Mouse (Mus musculus): ENCODE data around the gene Ppp2r5a.
"Not testable (repeated sequence)": the region's sequence is repeated elsewhere in the genome, so short reads cannot be mapped to it uniquely, and the experiment has no call there.

The Ppp2r5a gene

GRCm38 (mm10) chr1:191403074-191403473 is at the start of gene Ppp2r5a:
Gene Ppp2r5a (minus strand): TSS chr1:191403272.
- DNase-seq (ENCODE audit: low read depth, low spot score): no peak

- no peak for DNase-seq (ENCODE audit: low read depth, low spot score)
These were observed 47.5 kb upstream of the Ppp2r5a start for GRCm38 (mm10) chr1:191450614-191451013.

- no peak for DNase-seq (ENCODE audit: low read depth, low spot score)
These were observed 46.5 kb upstream of the Ppp2r5a start for GRCm38 (mm10) chr1:191449537-191449936.

GRCm38 (mm10) chr1:191447391-191448016 is 44.4 kb upstream of the Ppp2r5a start:
- no peak for DNase-seq (ENCODE audit: low read depth, low spot score)

DNA sequence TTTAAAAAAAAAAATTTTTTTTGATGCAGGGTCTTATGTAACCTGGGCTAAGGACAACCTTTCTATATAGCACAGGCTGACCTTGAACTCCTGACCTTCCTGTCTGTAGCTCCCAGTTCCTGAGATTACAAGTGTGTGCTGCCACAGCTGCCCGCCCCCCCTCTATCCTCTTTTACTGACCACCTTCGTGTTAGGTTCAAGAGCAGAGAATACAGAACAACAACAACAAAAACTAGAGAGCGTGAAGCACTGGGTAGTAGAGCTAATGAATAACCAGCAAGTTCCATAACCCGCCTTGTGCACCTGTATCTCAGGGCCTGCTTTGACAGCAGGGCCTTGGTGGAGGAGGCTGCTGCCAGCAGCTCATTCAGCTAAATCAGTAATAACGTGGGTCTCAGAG is 43.2 kb upstream of the Ppp2r5a start:
- DNase-seq (ENCODE audit: low read depth, low spot score): no peak

- no peak for DNase-seq (ENCODE audit: low read depth, low spot score)
These were observed 42.8 kb upstream of the Ppp2r5a start for GRCm38 (mm10) chr1:191445831-191446258.

- no peak for DNase-seq (ENCODE audit: low read depth, low spot score)
These were observed 42.3 kb upstream of the Ppp2r5a start for GRCm38 (mm10) chr1:191445401-191445800.

DNA sequence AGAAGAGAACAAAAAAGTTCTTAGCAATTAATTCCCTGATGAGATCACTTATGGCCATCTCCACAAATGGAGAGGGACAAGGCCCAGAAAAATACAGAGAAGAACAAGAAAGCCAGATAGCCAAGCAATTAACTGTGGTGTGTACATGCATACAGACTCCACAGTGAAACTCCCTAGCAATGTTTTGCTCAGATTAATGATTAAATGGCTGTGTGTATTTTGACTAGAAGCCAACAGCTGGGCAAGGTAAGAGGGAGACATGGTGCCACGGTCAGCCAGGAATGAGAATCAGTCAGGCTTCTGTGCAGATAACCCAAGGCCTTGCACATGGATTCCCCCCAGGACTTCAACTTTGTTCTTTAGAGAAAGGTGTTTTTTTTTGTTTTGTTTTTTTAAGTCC is 41.4 kb upstream of the Ppp2r5a start:
- no peak for DNase-seq (ENCODE audit: low read depth, low spot score)

GRCm38 (mm10) chr1:191439011-191439410 is 35.9 kb upstream of the Ppp2r5a start:
- DNase-seq (ENCODE audit: low read depth, low spot score): no peak

GRCm38 (mm10) chr1:191438546-191438945 is 35.5 kb upstream of the Ppp2r5a start:
- peak; percentile 65 for DNase-seq (ENCODE audit: low read depth, low spot score)

DNA sequence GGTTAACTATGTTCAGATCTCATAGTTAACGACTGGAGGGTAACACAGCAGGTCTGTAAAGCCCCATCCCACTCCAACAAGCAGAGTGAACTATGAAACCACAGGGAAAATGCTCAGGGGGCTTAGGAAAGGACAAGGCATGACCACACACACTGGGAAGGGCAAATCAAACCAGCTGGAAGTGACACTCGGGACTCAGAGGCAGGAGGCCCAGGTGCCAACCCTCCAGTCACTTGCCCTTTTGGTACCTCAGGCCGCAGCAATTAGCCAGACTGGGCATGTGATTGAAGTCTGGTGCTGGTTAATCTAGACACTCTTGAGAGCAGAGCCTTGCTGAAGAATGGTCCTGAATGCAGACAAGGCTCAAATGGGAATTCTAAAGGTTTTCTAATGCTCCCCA is 33.6 kb upstream of the Ppp2r5a start:
- no peak for DNase-seq (ENCODE audit: low read depth, low spot score)

DNA sequence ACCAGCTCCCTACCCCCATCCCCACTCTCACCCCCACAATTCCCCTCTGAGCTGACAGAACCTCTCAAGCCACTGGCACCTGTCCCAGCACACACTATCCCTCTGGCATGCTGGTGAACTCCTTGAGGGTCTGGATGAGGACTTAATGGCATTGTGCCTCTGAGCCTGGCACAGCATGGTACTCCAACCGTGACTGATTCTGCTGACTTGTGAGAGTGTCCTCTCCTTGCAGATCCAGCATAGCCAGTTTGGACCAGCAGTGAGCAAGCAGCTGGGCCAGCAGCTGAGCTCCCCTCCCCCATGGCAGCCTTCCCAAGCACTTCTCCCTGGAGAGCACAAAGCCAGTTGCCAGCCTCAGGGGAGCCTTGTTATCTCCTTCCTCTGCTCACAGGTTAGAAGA is 32.3 kb upstream of the Ppp2r5a start:
- no peak for DNase-seq (ENCODE audit: low read depth, low spot score)

GRCm38 (mm10) chr1:191432531-191432930 is 29.5 kb upstream of the Ppp2r5a start:
- no peak for DNase-seq (ENCODE audit: low read depth, low spot score)

DNA sequence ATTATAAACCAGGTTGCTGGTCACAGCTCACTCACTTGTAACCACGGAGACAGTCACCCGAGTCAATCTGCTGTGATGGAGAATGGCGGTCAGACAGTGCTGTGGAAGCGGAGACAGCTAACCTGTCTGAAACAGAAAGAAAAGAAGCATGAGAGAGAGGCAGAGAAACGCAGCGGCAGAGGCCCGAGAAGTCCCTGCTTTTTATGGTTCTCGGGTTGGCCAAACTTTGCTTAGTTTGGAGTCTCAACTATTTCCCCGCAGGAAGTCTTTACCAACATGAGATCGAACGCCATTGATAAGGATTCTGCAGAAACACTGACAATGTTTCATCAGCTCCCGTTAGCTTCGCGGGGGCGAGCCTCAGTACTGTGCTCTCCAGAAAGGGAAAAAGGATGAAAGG is 29.0 kb upstream of the Ppp2r5a start:
- no peak for DNase-seq (ENCODE audit: low read depth, low spot score)

DNA sequence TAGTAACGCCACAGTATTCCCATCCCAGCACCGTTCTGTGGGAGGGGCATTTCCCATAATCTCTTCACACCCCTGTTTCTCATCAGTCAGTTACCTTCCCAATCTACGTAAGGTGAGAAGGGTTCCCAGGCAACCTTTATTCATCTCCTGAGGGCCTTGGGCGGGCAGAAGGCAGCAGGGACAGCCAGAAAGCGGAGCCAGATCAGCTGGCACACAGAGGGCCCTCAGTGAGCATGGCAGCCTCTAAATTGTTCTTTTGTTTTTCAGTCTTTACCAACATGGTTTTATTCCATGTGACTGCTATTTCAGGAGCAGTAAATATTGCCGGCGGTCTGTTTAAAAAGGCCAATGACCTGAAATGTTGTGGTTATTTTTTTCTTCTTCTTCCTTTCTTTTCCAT is 27.0 kb upstream of the Ppp2r5a start:
- no peak for DNase-seq (ENCODE audit: low read depth, low spot score)

- DNase-seq (ENCODE audit: low read depth, low spot score): no peak
These were observed 22.8 kb upstream of the Ppp2r5a start for GRCm38 (mm10) chr1:191425884-191426283.

- no peak for DNase-seq (ENCODE audit: low read depth, low spot score)
These were observed 20.1 kb upstream of the Ppp2r5a start for GRCm38 (mm10) chr1:191423201-191423600.

DNA sequence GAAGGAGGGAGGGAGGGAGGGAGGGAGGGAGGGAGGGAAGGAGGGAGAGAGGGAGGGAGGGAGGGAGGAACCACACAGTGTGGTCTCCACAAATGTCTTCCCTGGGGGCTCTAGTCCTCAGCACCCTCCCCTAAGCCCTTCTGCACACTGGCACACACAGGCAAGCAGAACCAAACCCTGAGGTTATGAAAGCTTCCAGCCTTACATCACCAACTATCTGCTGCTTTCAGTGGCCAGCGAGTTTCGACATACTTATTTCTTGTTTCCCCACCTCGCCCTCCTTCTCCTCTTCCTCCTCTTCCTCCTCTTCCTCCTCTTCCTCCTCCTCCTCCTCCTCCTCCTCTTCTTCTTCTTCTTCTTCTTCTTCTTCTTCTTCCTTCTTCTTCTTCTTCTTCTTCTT is 19.6 kb upstream of the Ppp2r5a start:
- DNase-seq (ENCODE audit: low read depth, low spot score): not testable (repeated sequence)

DNA sequence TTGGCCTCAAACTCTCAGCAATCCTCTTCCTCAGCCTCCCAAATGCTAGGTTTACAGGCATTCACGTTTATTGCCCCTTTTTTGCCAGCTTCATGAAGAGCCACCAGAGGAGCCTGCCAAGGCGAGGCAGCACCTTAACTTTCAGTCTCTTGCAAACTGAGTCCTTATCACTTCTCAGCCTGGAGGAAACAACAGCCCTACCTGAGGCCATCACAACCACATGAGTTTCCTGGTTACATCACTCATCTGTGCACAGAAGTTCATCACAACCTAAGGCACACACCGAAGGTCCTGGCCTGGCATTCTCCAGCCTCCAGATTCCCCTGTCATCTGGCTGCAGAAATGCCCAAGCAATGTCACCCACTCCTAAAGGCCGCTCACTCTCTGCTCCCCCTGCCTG is 19.1 kb upstream of the Ppp2r5a start:
- no peak for DNase-seq (ENCODE audit: low read depth, low spot score)

DNA sequence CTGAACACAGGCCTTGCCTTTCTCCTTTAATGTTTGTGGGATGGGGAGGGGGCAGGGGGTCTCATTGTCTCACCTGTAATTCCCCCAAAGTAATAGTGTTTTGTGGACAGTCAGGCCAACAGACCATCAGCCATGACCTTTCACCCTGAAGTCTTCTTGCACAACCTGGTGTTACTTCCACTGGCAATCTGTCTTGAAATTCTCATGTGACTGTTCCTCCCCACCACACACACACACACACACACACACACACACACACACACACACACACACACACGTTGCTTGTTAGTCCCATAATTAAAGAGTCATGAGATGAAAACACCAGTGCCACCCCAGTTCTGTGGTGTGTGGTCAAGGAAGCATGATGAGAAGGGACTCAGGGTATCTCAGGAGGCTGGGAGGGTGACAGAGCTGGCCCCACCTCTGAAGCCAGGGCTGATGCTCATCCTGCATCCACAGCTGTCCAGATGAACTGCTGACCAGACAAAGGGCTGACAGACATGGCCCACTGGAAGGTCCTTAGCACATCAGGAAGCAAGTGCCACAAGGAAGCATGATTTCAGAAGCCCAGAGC is 18.4 kb upstream of the Ppp2r5a start:
- no peak for DNase-seq (ENCODE audit: low read depth, low spot score)

- no peak for DNase-seq (ENCODE audit: low read depth, low spot score)
These were observed 17.9 kb upstream of the Ppp2r5a start for GRCm38 (mm10) chr1:191420930-191421404.

- DNase-seq (ENCODE audit: low read depth, low spot score): no peak
These were observed 17.1 kb upstream of the Ppp2r5a start for GRCm38 (mm10) chr1:191419991-191420751.

DNA sequence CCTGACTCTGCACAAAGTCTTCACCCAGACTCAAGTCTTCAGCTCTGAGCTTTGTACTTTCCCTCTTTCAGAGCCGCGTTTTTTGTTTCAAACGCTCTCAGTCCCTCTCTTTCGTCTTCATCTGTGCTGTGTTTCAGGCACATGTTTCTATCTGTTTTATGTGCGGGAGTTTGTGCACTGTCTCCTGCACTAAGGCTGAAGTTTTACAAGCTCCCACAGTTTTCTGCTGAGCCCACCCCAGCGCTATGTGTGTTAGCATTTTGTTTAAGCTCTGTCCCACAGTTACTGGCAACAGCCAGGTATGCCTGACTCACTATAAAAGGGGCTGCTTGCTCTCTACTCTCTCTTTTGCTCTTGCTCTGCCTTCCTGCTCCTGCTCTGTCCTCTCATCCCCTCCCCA is 16.3 kb upstream of the Ppp2r5a start:
- no peak for DNase-seq (ENCODE audit: low read depth, low spot score)

Measured in 3T3-L1 (cell line).